Mouse (Mus musculus) kidney, adult 8-10 months (tissue): ENCODE measurements around the gene Inpp5b.
"Not testable (repeated sequence)": the region's sequence is repeated elsewhere in the genome, so short reads cannot be mapped to it uniquely, and the experiment has no call there.

ENCODE experiments used
- DNase-seq, 2 experiments: peaks; one replicate each; pipeline ENCODE4 v3.0.0; 2022

Inpp5b gene

DNA sequence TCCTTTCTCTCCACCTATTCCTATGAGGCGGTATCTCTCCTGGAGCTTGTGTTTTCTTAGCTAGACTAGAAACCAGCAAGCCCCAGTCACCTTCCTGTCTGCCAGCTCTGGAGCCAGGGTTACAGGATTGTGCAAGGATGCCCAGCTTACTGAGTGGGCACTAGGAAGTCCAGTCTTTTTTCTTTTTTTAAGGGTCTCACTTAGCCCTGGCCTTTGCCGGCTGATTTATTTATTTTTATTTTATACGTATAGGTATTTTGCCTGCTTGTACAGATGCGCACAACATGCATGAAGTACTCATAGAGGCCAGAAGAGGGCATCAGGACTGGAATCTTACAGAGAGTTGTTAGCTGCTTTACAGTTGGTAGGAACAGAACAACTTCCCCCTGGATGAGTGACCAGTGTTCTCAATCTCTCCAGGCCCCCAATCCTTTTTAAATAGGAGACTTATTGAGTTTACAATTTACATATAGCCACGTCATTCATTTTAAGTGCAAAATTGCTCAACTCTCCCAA is 30.8 kb upstream of the Inpp5b start:
- DNase-seq = peak in 1 of 2 experiments; percentile 61

GRCm38 (mm10) chr4:124712618-124713017 is 29.0 kb upstream of the Inpp5b start:
- no peak for DNase-seq

DNA sequence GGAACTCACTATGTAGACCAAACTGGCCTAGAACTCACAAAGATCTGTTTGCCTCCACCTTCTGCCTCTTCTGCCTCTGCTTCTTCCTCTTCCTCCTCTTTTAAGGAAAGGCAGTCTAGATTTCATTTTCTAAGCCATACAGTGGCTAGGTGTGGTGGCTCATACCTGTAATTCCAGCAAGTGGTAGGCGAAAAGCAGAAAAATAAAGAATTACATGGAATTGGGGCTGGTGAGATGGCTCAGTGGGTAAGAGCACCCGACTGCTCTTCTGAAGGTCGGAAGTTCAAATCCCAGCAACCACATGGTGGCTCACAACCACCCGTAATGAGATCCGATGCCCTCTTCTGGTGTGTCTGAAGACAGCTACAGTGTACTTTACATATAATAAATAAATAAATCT is 27.8 kb upstream of the Inpp5b start:
- not testable (repeated sequence) for DNase-seq

GRCm38 (mm10) chr4:124714545-124715481 is 26.8 kb upstream of the Inpp5b start, which contains the start of gene Sf3a3:
Gene Sf3a3, plus strand, starts transcription at chr4:124714776.
- peak; percentile 94 to 96 for DNase-seq

- no peak for DNase-seq
Observed at GRCm38 (mm10) chr4:124719101-124719500, 22.5 kb upstream of the Inpp5b start.

DNA sequence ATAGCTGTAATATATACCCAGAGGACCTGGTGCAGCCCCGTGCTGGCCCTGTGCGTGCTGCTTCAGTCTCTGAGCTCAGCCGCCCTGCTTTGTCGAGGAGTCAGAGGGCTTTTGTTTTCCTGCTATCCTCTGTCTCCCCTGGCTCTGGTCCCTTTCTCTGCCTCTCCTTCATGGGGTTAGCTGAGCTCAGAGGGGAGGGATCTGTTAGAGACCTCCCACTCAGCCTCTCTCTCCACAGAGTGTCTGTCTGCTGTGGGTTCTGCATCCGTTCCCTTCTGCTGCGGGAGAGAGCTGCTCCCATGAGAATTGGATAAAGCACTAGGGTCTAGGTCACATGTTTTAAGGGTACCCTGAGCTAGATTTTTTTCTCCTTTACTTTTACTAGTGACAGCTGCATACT is 15.5 kb upstream of the Inpp5b start:
- DNase-seq = no peak

GRCm38 (mm10) chr4:124736952-124737351 is 4.7 kb upstream of the Inpp5b start:
- no peak for DNase-seq

- DNase-seq = no peak
Observed at GRCm38 (mm10) chr4:124737486-124737885, 4.2 kb upstream of the Inpp5b start.

DNA sequence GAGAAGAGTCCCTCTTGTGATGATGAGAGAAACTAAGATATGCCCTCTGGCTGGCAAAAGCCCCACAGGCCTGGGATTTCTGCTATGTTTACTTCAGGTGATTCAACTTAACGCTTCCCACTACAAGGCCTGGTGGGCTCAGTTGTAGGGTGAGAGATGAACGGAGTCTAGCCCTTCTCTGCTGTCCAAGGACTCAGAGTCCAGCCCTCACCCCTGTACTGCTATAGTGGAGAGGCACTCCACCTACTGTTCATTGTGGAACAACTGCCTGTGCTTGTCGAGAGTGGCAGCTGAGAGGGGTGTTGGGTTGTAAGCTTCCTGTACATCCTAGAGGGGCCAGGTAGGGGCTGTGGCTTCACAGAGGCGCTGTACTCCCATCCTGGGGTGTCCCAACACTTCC is 3.6 kb upstream of the Inpp5b start:
- DNase-seq = no peak

GRCm38 (mm10) chr4:124738783-124739182 is 2.9 kb upstream of the Inpp5b start:
- no peak for DNase-seq

GRCm38 (mm10) chr4:124742839-124743238 is 1.2 kb downstream of the Inpp5b start:
- peak; percentile 59 to 67 for DNase-seq

- DNase-seq = no peak
Observed at GRCm38 (mm10) chr4:124746577-124746976, 4.9 kb downstream of the Inpp5b start.

DNA sequence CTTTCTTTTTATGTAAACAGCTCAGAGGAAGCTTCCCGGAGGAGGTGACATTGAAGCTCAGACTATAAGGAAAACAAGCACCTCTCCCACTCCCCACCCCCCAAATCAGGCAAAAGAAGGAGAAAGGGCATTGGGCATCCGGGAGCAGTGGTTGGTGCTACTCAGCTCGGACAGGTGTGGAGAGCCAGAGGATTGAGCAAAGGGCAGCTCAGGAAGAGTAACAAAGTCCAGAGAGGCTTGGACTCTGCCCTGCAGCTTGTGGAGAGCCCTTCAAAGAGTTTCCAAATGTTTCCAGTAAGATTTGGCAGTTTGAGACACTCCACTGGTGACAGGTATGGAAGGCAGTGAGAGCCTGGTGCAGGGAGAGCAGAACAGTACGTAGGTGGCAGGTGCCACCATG is 6.2 kb downstream of the Inpp5b start:
- DNase-seq = peak; percentile 72 to 84

GRCm38 (mm10) chr4:124751300-124752250 is 9.9 kb downstream of the Inpp5b start:
- peak; percentile 99 for DNase-seq

DNA sequence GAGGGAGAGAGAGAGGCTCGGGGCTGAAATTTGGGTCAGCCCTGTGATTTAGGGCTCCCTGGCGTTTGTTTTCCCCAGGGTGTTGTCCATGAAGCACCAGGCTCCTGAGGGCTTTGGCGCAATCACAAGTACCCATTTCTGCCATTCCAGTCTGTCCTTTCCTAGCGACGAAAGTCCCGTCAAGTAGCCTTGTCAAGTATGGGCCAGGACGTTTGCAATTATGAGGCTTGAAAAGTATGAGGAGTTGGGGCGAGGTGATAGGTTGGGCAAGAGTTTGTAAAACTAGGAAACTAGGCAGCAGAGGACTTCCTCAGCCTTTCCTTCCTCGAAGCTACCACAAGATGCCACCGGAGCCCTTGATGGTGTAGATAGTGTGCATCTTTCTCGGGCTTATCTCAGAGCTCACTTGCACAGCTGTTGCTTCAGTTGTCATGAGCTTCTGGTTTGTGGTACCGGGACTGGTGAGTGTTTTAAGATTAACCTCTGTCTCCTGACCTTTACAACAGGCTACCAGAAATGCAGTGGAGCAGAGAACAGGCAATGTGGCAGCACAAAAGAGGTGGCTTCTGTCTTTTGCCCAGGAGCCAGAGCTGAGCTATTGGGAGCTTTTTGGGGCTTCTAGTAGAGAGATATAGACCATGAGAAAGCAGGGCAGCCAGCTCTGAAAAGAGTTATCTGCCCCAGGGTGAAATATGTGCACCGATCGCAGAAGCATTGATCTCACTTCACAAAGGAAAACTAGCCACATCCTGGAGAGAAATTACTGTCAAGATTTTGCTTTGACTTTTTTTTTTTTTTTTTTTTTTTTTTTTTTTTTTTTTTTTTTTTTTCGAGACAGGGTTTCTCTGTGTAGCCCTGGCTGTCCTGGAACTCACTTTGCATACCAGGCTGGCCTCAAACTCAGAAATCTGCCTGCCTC is 10.9 kb downstream of the Inpp5b start:
- peak; percentile 51 to 64 for DNase-seq

- DNase-seq = no peak
Observed at GRCm38 (mm10) chr4:124755526-124755925, 13.9 kb downstream of the Inpp5b start.

GRCm38 (mm10) chr4:124759305-124759811 is 17.7 kb downstream of the Inpp5b start:
- DNase-seq = no peak

DNA sequence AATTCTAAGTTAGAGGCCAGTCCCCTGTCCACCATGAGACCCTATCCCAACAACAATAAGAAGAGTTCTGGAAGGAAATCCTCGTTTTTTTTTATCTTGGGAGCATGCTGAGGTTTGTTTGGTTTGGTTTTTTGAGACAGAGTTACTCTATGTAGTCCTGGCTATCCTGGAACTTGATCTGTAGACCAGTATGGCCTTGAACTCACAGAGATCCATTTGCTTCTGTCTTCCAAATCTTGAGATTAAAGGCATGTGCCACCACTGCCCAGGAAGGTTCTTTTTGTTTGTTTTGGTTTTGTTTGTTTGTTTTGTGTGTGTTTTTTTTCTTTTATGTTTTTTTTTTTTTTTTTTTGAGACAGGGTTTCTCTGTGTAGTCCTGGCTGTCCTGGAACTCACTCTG is 19.6 kb downstream of the Inpp5b start:
- no peak for DNase-seq

DNA sequence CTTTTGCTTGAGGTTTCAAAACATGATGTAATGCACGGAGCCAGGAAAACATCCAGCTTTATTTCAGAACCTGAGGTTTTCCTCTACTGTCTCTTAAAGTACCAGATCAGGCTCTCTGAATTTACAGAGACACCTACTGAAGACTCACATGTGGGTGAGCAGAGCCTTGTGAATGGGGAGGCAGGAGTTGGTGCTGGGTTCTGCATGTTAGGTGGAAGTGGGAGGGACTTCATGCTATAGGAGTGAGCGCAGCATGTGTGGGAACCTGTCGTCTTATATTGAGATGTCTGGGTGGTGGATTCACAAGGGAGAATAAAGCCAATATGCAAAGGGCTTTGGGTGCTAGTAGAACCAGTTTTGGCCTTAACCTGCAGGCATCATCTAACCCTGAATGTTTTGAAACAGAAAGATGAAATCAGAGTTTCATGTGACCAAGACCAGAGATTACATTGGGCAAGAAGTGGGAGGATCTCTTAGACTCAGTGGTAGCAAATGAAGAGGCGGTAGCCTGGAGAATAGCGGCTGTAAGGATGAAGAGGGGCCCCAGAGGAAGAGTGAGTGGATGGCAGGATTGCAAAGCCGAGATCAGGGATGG is 21.3 kb downstream of the Inpp5b start:
- no peak for DNase-seq

- peak in 1 of 2 experiments; percentile 44 for DNase-seq
Observed at GRCm38 (mm10) chr4:124765802-124766565, 24.3 kb downstream of the Inpp5b start.

GRCm38 (mm10) chr4:124766566-124766940 is 24.9 kb downstream of the Inpp5b start:
- no peak for DNase-seq
